Mouse (Mus musculus) thymus, adult 2 months (tissue): ENCODE data around the gene Dkkl1. TPM values are rescaled to one million over a fixed set of nuclear protein-coding genes. Genes with fewer than 3 reads are reported as not detected.

Source experiments
- DNase-seq: peaks from one replicate; pipeline ENCODE4 v3.0.0; 2021
- H3K27ac ChIP-seq: fragments of 200-500 bp; 2 replicates; pipeline ENCODE4 v1.5.1; 2012; ENCODE audit warnings: low read length, control low read depth; ENCODE audit not compliant: control insufficient read depth, insufficient read depth
- H3K27me3 ChIP-seq: fragments of 200-500 bp; 2 replicates; pipeline ENCODE4 v1.6.1; 2012; ENCODE audit warnings: mild to moderate bottlenecking, low read length, moderate library complexity, mixed read lengths; ENCODE audit not compliant: control insufficient read depth, insufficient read depth
- H3K36me3 ChIP-seq: fragments of 200-500 bp; 2 replicates; pipeline ENCODE4 v1.6.1; 2012; ENCODE audit warnings: mild to moderate bottlenecking, low read length, moderate library complexity; ENCODE audit not compliant: control insufficient read depth, insufficient read depth
- H3K4me1 ChIP-seq: fragments of 200-500 bp; replicated peaks from 2 replicates; pipeline ENCODE4 v1.6.1; 2012; ENCODE audit warnings: low read length; ENCODE audit not compliant: control insufficient read depth, insufficient read depth
- H3K4me3 ChIP-seq: fragments of 200-500 bp; 2 replicates; pipeline ENCODE4 v1.5.1; 2012; ENCODE audit warnings: mild to moderate bottlenecking, low read length, control low read depth, moderate library complexity; ENCODE audit not compliant: control insufficient read depth, insufficient read depth
- CTCF ChIP-seq: fragments of 200-500 bp; IDR thresholded peaks from 2 replicates; pipeline ENCODE4 v1.5.1; 2012; ENCODE audit warnings: mild to moderate bottlenecking, control low read depth, low read length, moderate library complexity, borderline replicate concordance; ENCODE audit not compliant: control insufficient read depth, poor library complexity, insufficient read depth; ENCODE audit errors: extremely low read depth
- POLR2A ChIP-seq: fragments of 200-500 bp; IDR thresholded peaks from 2 replicates; pipeline ENCODE4 v1.6.1; 2012; ENCODE audit warnings: mild to moderate bottlenecking, low read length, control low read depth, moderate library complexity; ENCODE audit not compliant: control insufficient read depth, poor library complexity, insufficient read depth; ENCODE audit errors: extremely low read depth
- WGBS: fragments of 180-500 bp; shearing (Covaris S2); methylation state at CpG from one replicate; pipeline ENCODE4 v1.1.7; 2018; 5-methylcytosine and 5-hydroxymethylcytosine counted together
- polyA plus RNA-seq: library from polyadenylated mRNA; depleted of rRNA; stranded (reverse); fragments of >200 nt; gene quantifications from 2 replicates; pipeline ENCODE4 v1.2.3, GENCODE M21; 2012

Dkkl1 gene
- polyA plus RNA-seq, 1 experiment = 3.5 TPM

GRCm38 (mm10) chr7:45169495-45169894 is 42.5 kb downstream of the Dkkl1 start:
- Histone ChIP-seq H3K27ac (no peak overlapping the region), H3K4me1 (no peaks in the 10 kb centered on the region), H3K36me3 (no peaks in the 10 kb centered on the region), H3K27me3 (peaks cover 17% of the 10 kb centered on the region; the same call in 1 of the 2 replicates), H3K4me3 (no peak overlapping the region)
- TF ChIP-seq CTCF = no peak
- TF ChIP-seq POLR2A = no peak
- no peak for DNase-seq
- 99% methylated on average over 3 of the region's 3 CpGs for WGBS

DNA sequence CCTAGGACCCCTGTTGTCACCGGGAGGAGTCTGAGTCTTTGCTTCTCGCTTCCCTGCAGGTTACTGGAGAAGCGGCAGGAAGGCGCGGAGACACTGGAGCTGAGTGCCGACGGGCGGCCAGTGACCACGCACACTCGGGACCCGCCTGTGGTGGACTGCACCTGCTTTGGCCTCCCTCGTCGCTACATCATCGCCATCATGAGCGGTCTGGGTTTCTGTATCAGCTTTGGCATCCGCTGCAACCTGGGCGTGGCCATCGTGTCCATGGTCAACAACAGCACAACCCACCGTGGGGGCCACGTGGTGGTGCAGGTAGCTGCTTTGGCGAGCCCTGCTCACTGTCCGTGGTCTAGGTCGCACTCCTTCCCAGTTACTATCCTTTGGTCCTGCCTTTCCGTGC is 43.3 kb downstream of the Dkkl1 start:
- TF ChIP-seq POLR2A (no peak), CTCF (no peak)
- Histone ChIP-seq H3K36me3 (no peaks in the 10 kb centered on the region), H3K4me1 (no peaks in the 10 kb centered on the region; the same call in 1 of the 2 replicates), H3K4me3 (no peak overlapping the region), H3K27ac (no peak overlapping the region), H3K27me3 (peaks cover 23% of the 10 kb centered on the region)
- DNase-seq = no peak
- 22% methylated on average over 24 of the region's 24 CpGs for WGBS

DNA sequence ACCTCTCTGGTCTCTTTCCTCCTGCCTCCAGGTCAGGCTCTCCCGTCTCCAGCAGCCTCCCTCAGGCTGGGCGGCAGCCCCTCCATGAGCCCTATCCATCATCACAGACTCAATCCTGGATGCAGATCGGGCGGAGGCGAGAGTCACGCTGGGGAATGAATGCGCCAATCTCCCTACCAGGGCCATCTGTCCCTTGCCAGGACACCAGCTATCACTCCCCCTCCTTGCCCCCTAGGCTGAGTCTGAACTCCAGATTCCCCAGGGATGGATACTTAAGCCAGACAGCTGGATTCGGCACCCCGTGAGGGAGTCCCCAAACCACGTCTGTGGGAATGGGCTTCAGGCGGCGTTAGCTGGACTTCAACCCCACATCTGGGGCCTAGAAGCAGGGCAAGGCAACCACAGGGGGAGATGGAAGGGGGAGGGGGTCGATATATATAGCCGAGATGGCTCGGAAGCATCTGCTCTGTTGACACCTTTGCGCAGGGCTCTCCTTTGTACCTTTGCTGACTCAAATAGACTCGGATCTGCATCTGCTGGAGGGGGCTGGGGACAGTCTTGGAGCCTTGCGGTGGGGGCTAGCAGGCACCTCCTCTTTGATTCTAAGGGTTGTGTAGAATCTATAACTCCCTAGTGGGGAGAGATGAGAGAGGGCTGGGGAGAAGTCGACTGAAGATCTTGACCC is 44.0 kb downstream of the Dkkl1 start:
- TF ChIP-seq CTCF = no peak
- no peak for TF ChIP-seq POLR2A
- H3K27ac ChIP-seq = no peak overlapping the region
- no peaks in the 10 kb centered on the region for H3K36me3 ChIP-seq
- WGBS = 18% methylated on average over 19 of the region's 19 CpGs
- no peaks in the 10 kb centered on the region; the same call in 1 of the 2 replicates for H3K4me1 ChIP-seq
- no peak overlapping the region for H3K4me3 ChIP-seq
- H3K27me3 ChIP-seq = peaks cover 25% of the 10 kb centered on the region
- DNase-seq = no peak

GRCm38 (mm10) chr7:45166950-45167401 is 45.0 kb downstream of the Dkkl1 start:
- no peak for DNase-seq
- 43% methylated on average over 10 of the region's 10 CpGs for WGBS
- TF ChIP-seq CTCF = no peak
- peaks cover 25% of the 10 kb centered on the region for H3K27me3 ChIP-seq
- H3K4me1 ChIP-seq = peaks cover 4% of the 10 kb centered on the region; the same call in 1 of the 2 replicates
- H3K27ac ChIP-seq = no peak overlapping the region
- H3K36me3 ChIP-seq = no peaks in the 10 kb centered on the region
- H3K4me3 ChIP-seq = no peak overlapping the region

DNA sequence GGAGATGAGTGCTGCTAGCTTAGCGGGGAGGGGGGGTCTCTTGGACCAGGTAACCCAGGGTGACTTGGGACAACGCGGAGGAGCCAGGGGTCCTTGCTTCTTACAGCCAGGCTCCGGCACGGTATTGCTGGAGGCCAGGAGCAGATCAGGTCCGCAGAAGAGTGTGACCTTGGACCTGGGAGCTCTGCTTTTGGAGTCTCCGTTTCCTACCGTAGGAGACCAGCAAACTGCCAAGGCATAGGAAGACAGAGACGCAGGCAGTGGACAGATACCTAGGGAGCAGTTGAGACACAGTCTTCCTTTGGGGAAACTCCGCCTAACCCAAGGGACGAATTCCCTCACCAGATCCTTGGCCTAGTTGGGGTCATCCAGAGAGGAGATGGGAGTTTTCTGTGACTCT is 46.2 kb downstream of the Dkkl1 start:
- DNase-seq = no peak
- WGBS = 84% methylated on average over 11 of the region's 11 CpGs
- Histone ChIP-seq H3K36me3 (no peaks in the 10 kb centered on the region), H3K27me3 (peaks cover 25% of the 10 kb centered on the region), H3K4me1 (peaks cover 7% of the 10 kb centered on the region), H3K27ac (no peak overlapping the region), H3K4me3 (no peak overlapping the region)
- TF ChIP-seq CTCF (no peak), POLR2A (no peak)

- Histone ChIP-seq H3K27ac (no peak overlapping the region), H3K27me3 (peaks cover 25% of the 10 kb centered on the region), H3K36me3 (no peaks in the 10 kb centered on the region), H3K4me3 (no peak overlapping the region), H3K4me1 (peaks cover 7% of the 10 kb centered on the region)
- TF ChIP-seq POLR2A = no peak
- TF ChIP-seq CTCF = no peak
- no peak for DNase-seq
- 80% methylated on average over 5 of the region's 5 CpGs for WGBS
These were observed 47.1 kb downstream of the Dkkl1 start for GRCm38 (mm10) chr7:45164833-45165232.
